Mouse (Mus musculus): ENCODE data around the gene Ccnd2. TPM values are rescaled to one million over a fixed set of nuclear protein-coding genes. Genes with fewer than 3 reads are reported as not detected.

Ccnd2 gene
- total RNA-seq, 2 experiments from 2014 or later = 174 to 210 TPM

- DNase-seq (ENCODE audit: low spot score in 2 of 2) = no peak
Observed at GRCm38 (mm10) chr6:127149303-127149943, 2.6 kb downstream of the Ccnd2 start.

DNA sequence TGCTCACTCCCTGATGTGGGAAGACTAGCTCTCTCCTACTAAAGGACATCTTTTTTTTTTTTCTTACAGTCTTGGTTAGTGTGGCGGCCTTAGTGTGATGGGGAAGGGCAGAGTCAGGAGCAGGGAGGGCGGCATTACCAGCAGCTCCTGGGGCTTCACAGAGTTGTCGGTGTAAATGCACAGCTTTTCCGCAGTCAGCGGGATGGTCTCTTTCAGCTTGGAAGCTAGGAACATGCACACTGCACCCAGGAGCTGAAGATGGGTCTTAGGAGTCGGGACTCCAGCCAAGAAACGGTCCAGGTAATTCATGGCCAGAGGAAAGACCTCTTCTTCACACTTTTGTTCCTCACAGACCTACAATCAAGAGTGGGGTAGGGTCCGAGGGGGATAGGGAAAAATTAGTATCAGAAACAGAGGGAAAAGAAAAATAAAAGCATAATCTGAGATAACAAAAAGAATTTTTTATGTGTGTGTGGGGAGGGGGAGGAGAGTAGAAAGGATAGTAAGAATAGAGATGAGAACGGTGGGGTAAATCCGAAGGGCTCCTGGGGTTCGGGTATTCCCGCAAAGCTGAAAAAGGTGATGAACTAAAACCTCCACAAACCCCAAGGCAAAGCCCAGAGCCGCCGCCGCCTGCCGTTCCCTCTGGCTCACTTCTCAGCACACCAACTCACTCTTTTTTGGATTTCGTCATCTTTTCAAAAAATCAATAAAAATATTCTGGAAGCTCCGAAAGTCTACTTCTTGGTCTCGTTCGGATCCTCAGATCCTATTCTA, 3.3 kb downstream of the Ccnd2 start:
- no peak for DNase-seq (ENCODE audit: low spot score in 2 of 2)

GRCm38 (mm10) chr6:127147665-127148064, 4.3 kb downstream of the Ccnd2 start:
- DNase-seq (ENCODE audit: low spot score in 2 of 2) = peak; percentile 87 to 90

GRCm38 (mm10) chr6:127146322-127146947, 5.6 kb downstream of the Ccnd2 start:
- DNase-seq (ENCODE audit: low spot score in 2 of 2) = no peak

- DNase-seq (ENCODE audit: low spot score in 2 of 2) = no peak
Observed at GRCm38 (mm10) chr6:127145464-127146190, 6.4 kb downstream of the Ccnd2 start.

DNA sequence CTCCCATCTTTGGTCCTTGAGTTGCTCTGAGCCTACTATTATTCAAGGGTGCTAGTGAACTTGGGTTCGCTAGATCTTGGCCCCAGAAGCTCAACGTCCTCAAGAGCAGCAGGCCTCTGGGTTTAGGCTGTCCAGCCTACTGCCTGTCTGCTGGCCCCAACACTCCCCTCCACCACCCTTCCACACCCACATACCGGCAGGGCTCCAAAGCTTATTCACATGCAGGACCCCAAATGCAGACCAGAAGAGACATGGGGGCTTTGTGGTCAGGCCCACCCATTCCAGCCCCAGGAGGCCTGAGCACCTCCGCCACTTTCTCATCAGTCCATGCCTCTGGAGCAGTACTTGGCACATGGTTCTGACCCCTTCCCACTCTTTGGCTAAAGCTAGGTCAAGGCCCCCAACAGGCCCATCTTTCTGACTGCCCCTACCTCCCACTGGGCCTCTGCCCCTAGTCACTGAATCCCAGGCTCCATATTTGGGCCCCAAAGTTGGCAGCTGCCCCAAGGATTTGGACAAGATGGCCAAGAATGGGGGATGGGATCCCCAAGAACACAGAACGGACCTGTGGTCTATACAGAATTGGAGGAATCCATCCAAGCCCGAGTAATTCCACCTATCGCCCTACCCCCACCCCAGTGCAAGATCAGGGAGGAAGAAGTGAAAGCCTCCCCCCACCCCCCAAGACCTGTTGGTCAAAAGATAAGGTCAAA, 8.3 kb downstream of the Ccnd2 start:
- no peak for DNase-seq (ENCODE audit: low spot score in 2 of 2)

DNA sequence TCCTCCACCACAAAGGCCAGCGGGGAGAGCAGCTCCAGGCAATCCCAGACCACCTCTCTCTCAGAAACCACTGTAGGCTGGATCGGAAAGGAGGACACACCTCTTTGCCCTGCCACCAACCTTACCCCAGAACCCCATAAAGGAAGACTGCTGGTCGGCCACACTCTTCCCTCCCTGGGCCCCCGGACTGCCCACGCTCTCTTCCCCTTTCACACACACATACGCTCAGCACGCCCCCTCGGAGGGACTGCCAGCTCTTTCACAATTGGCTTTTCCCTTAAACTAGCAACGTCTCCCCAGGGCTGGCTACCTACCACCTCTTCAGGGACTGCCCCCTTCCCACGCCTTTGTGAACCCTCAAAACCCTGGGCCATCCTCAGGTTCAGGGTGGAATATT, 8.9 kb downstream of the Ccnd2 start:
- no peak for DNase-seq (ENCODE audit: low spot score in 2 of 2)

GRCm38 (mm10) chr6:127142154-127143123, 9.6 kb downstream of the Ccnd2 start:
- DNase-seq (ENCODE audit: low spot score in 2 of 2) = peak; percentile 60 to 63

- no peak for DNase-seq (ENCODE audit: low spot score in 2 of 2)
Observed at GRCm38 (mm10) chr6:127138962-127139361, 13.0 kb downstream of the Ccnd2 start.

DNA sequence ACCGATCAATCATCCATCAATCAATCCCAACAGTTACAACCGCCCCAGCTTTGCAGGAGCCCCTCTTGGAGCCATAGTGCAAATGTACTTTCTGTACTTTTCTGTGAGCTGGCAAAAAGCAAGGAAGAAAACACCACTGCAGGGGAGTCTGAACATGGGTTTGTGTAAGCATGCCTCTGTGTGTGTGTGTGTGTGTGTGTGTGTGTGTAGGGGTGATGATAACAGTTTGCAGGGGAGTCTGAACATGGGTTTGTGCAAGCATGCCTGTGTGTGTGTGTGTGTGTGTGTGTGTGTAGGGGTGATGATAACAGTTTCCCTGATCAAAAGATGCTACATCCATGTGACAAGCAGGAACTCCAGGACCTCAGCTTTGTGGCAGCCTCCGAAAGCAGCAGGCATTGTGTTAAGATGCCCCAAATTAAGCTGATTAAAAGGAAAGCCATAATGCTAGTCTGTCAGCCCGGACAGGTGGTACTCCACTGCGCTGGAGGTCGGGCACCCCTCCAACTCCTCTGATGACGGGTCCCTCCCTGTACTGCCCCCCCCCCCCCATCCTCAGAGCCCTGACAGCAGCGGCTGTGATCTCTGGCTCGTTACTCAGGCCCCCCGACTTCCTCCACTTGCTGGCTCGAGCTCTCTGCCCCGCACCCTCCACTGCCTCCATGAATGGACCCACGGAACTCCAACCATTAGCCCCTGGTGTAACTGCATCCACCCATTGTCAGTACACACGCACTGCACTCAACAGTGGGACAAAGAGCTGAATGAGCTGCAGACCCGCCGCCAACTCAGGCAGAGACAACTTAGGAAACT, 18.4 kb downstream of the Ccnd2 start:
- no peak for DNase-seq (ENCODE audit: low spot score in 2 of 2)

DNA sequence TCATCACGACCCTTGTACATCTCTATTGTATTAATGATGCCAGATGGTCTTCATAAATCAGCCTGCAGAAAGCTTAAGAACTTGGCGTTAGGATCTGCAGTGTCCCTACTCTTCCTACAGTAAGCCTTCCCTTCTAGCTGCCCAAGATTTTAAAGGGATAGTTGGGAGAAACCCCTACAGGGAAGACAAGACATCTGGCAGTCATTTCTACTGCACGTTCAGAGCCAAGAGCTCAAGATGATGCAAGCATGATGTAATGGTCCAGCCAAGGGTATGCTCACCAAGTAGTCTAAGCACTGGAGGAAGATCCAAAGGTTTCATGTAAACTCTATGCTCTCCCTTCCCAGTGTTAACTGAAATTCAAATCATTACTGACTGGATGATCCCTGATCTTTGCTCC, 19.3 kb downstream of the Ccnd2 start:
- DNase-seq (ENCODE audit: low spot score in 2 of 2) = no peak

DNA sequence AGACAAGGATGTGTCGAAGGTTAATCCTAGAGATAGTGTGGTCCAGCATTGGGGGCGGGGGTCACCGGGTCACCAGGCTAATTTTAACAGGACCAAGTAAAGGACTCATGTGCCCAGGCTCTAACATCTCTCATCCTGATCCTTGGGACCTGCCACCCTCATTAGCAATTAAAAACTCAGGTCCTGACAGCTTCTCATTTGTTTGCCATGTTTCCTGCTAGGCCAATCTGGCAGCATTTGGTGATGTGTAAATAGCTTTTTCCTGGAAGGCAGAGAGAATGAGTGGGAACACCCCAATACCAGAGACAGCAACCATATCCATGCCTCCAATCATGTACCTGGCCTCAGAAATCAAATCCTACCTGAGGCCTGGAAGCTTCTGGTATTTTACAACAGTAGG, 20.0 kb downstream of the Ccnd2 start:
- DNase-seq (ENCODE audit: low spot score in 2 of 2) = no peak

DNA sequence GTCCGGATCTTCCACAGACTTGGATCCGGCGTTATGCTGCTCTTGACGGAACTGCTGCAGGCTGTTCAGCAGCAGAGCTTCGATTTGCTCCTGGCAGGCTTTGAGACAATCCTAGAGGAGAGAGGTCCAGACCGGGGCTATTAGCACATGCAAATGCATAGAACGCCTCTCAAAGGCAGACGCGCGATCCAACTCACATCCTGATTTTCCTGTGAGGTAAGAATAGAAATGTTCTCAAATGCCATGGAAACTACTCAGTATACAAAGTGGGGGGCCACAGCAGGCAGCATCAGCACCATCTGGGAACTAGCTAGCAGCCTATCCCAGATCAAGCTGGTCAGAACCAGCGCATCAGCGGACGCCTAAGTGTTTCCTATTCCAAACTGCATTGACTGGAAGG, 21.6 kb downstream of the Ccnd2 start:
- no peak for DNase-seq (ENCODE audit: low spot score in 2 of 2)

- no peak for DNase-seq (ENCODE audit: low spot score in 2 of 2)
Observed at GRCm38 (mm10) chr6:127129659-127130058, 22.3 kb downstream of the Ccnd2 start.

DNA sequence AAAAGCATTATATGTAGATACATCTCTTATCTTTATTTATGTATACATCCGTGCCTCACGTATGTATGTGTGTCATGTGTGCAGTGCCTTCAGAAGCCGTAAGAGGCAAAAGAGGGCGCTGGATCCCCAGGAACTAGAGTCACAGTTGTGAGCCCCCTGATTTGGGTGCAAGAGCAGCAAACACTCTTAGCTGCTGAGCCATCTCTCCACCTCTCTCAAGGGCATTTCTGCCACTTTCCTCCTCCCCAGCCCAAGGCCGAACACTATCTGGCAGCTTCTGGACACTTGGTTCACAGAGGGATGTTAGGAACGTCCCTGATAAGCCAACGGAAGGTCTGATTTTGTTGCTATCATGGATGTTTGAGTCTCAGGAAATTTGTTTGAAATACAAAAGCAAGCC, 28.5 kb downstream of the Ccnd2 start:
- DNase-seq (ENCODE audit: low spot score in 2 of 2) = no peak

DNA sequence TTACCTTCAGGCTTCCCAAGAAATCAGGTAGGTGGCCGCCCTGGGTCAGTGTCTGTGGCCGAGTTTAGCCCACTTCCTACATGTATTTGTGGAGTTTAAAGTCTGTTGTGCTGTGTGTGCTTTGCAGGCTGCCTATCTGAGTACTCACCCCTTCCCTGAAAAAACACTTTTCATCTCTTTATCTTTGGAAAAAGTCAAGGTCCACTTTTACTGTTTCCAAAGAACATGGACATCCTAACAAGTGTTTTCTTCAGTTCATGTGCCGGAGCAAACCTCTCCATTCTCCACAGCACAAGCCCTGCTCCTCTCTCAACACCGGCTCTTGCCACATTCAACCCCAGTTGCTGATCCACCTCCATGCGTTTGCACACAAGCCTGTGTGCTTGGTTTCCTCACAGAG, 29.0 kb downstream of the Ccnd2 start:
- no peak for DNase-seq (ENCODE audit: low spot score in 2 of 2)

GRCm38 (mm10) chr6:127122221-127122806, 29.7 kb downstream of the Ccnd2 start:
- DNase-seq (ENCODE audit: low spot score in 2 of 2) = no peak

DNA sequence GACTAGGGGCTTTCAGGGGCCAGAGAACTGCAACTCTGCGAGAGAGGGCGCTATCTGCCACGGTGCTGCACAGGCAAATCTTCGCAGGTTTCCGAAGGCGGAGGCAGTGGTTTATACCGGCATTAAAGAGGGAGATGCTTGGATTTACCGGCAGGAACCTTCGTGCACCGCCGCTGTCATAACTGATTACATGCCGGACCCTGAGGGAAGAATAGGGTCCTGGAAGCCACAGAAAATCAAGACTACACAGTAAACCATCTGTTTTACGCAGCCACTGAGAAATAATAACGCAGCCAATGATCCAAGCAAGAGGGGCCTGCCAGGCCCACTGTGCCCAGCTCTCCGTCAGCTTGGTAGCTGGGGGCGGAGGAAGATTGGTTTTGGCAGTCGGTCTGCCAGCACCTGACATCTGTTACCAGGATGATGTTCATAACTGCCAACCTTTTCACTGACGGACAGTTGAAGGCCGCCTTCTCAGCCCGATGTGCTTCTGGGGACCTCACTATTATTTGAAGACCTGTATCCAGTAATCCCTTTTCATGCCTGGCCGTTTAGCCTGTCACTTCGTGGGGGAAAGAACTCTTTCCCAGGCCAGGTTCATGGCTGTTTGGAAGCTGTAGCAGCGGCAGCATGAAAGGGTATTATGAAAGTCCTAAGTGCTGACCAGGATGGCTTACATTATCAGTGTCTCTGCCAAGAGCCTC, 37.1 kb downstream of the Ccnd2 start:
- peak; percentile 41 to 65 for DNase-seq (ENCODE audit: low spot score in 2 of 2)

Data from layer of hippocampus, postnatal 14 days (tissue).